Mouse (Mus musculus): Measurements from ENCODE around the gene Ndufaf8. TPM values are rescaled to one million over a fixed set of nuclear protein-coding genes. Genes with fewer than 3 reads are reported as not detected.

Ndufaf8 gene
- polyA plus RNA-seq, 1 experiment, result 47.0 TPM

DNA sequence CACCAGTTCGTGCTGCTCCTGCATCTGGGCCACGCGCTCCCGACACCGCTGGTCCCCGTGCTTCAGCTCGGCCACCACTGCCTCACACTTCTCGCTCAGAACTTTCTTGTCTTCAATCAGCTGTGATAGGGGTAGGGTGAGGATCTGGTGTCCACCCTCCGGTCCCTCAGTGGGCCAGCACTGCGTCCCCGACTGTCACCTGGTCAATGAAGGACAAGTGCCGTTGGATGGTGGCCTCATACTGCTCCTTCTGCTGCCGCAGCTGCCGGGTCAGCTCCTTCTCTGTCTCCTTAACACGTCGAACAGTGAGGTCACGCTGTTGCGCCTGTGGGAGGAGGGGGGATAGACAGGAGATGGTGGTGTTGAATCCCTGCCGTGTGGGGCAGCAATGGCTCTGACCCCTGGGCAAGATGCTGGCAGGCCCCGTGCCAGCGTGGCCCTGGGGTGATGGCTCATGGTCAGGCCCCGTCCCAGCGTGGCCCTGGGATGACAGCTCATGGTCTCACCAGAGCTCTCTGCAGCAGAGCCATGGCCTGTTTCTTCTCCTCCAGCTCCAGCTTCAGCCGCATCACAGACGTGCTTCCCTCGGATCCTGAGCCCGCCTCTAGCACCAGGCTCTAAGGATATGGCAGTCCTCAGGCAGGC lies 28.3 kb upstream of the Ndufaf8 start:
- TF ChIP-seq CTCF (IDR thresholded peaks at IDR 0.05; ENCODE audit: control insufficient read depth, insufficient read depth, insufficient replicate concordance, low read depth, low read length) (no peak), POLR2A (IDR thresholded peaks at IDR 0.05; ENCODE audit: control insufficient read depth, low read depth, low read length) (no peak)
- H3K27me3 ChIP-seq (ENCODE audit: control insufficient read depth, insufficient read depth, low read length), result no peaks in the 10 kb centered on the region
- no peak overlapping the region for H3K4me3 ChIP-seq (ENCODE audit: control insufficient read depth, low read depth, low read length)
- H3K4me1 ChIP-seq (ENCODE audit: control insufficient read depth, insufficient read depth, low read length), result no peaks in the 10 kb centered on the region; the same call in 1 of the 2 replicates
- H3K36me3 ChIP-seq (ENCODE audit: control insufficient read depth, insufficient read depth, low read length), result no peaks in the 10 kb centered on the region; the same call in 1 of the 2 replicates
- H3K27ac ChIP-seq (ENCODE audit: control insufficient read depth, insufficient read depth, low read depth, low read length), result no peak overlapping the region

DNA sequence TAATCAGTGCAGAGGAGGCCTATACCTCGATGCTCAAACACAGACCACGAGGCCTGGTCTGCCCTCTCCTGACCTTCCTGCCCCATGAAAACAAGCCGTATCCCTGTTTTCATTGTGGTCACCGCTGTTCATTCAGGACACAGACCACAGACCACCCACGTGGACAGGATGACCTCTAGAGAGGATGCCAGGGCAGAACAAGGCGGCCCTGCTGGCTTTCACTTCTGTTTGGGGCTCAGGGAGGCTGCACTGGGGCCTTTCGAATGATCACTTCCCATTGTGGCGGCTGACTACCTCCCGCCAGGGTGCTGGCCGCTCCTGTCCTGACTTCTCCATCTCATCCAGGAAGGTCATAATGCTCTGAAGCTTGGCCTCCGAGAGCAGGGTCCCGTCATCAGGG lies 27.7 kb upstream of the Ndufaf8 start:
- no peak overlapping the region for H3K4me3 ChIP-seq (ENCODE audit: control insufficient read depth, low read depth, low read length)
- no peak overlapping the region for H3K27ac ChIP-seq (ENCODE audit: control insufficient read depth, insufficient read depth, low read depth, low read length)
- TF ChIP-seq POLR2A (IDR thresholded peaks at IDR 0.05; ENCODE audit: control insufficient read depth, low read depth, low read length), result no peak
- no peak for TF ChIP-seq CTCF (IDR thresholded peaks at IDR 0.05; ENCODE audit: control insufficient read depth, insufficient read depth, insufficient replicate concordance, low read depth, low read length)
- H3K36me3 ChIP-seq (ENCODE audit: control insufficient read depth, insufficient read depth, low read length), result no peaks in the 10 kb centered on the region; the same call in 1 of the 2 replicates
- H3K27me3 ChIP-seq (ENCODE audit: control insufficient read depth, insufficient read depth, low read length), result no peaks in the 10 kb centered on the region
- no peaks in the 10 kb centered on the region; the same call in 1 of the 2 replicates for H3K4me1 ChIP-seq (ENCODE audit: control insufficient read depth, insufficient read depth, low read length)

DNA sequence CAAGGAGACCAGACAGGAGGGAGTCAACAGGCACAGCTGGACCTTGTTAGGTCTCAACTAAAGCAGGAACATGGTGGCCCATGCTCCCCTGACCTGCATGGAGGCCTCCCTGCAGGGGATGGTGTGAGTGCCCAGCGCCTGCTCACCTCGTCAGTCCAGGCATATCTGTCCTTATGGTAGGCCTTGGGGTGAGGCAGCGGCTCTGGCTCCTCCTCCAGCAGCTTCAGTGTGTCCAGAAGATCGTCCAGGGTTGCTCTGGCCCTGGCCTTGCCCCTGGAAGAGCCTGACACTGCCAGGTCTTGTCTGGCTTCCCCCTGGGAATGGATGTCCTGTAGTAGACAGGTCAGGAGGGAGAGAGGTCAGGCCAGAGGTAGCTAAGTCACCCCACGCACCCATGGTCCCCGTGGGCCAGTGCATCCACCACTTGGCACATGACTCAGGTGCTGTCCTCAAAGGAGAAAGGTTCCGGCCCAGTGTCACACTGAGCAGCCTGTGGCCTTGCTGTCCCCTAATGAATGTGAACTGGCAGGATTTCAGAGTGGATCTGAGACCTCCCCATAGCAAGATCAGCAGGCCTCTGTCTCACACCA lies 26.9 kb upstream of the Ndufaf8 start:
- Histone ChIP-seq H3K27ac (ENCODE audit: control insufficient read depth, insufficient read depth, low read depth, low read length) (no peak overlapping the region), H3K4me3 (ENCODE audit: control insufficient read depth, low read depth, low read length) (no peak overlapping the region), H3K36me3 (ENCODE audit: control insufficient read depth, insufficient read depth, low read length) (no peaks in the 10 kb centered on the region; the same call in 1 of the 2 replicates), H3K27me3 (ENCODE audit: control insufficient read depth, insufficient read depth, low read length) (no peaks in the 10 kb centered on the region), H3K4me1 (ENCODE audit: control insufficient read depth, insufficient read depth, low read length) (no peaks in the 10 kb centered on the region; the same call in 1 of the 2 replicates)
- no peak for TF ChIP-seq CTCF (IDR thresholded peaks at IDR 0.05; ENCODE audit: control insufficient read depth, insufficient read depth, insufficient replicate concordance, low read depth, low read length)

DNA sequence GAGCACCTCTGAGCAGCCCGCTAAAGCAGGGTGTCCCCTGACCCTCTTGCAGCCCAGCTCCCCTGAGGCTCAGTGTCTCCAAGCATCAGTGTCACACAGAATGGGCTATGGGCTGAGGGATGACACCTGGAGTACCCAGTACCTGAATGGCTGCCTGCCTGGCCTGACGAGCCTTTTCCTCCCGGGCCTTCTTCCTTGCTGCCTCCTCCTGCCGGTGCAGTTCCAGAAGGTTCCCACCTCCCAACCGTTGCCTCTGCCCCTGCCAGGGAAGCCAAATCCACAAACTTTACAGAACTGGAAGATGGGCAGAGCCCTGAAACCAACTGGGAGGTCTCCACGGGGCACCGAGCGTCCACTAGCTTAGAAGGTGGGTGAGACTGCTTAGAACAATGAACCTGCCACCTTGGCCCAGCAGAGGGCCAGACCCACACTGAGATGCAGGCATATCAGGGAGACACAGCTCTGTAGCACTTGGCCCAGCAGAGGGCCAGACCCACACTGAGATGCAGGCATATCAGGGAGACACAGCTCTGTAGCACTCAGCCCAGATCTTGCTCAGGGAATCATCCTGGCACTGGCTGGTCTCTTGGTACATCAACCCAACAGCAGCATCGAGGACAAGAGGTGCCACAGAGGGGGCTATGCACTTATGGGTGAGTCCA lies 25.6 kb upstream of the Ndufaf8 start:
- H3K27me3 ChIP-seq (ENCODE audit: control insufficient read depth, insufficient read depth, low read length), result no peaks in the 10 kb centered on the region
- H3K4me3 ChIP-seq (ENCODE audit: control insufficient read depth, low read depth, low read length), result no peak overlapping the region
- TF ChIP-seq CTCF (IDR thresholded peaks at IDR 0.05; ENCODE audit: control insufficient read depth, insufficient read depth, insufficient replicate concordance, low read depth, low read length), result no peak
- no peak for TF ChIP-seq POLR2A (IDR thresholded peaks at IDR 0.05; ENCODE audit: control insufficient read depth, low read depth, low read length)
- no peaks in the 10 kb centered on the region; the same call in 1 of the 2 replicates for H3K4me1 ChIP-seq (ENCODE audit: control insufficient read depth, insufficient read depth, low read length)
- H3K36me3 ChIP-seq (ENCODE audit: control insufficient read depth, insufficient read depth, low read length), result no peaks in the 10 kb centered on the region; the same call in none of the 2 replicates
- no peak overlapping the region for H3K27ac ChIP-seq (ENCODE audit: control insufficient read depth, insufficient read depth, low read depth, low read length)

DNA sequence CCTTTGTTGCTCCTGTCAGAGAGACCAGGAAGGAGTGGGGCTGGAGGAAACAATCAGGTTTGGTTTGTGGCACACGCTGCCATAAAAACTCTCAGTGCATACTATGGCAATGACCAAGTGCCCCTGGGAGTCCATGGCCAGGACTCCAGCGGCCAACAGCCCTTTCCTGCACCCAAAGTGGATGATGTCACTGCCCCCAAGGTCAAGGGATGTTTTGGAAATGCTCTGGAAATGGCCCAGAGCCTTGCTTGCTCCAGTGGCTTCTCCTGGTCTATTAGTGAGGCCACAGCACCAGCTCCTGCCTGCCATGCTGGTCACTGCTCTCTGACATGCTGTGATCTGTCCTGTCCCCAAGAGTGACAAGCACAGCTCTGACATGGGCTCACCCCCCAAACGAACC lies 22.5 kb upstream of the Ndufaf8 start:
- no peak overlapping the region for H3K27ac ChIP-seq (ENCODE audit: control insufficient read depth, insufficient read depth, low read depth, low read length)
- no peaks in the 10 kb centered on the region for H3K27me3 ChIP-seq (ENCODE audit: control insufficient read depth, insufficient read depth, low read length)
- no peaks in the 10 kb centered on the region; the same call in 1 of the 2 replicates for H3K4me1 ChIP-seq (ENCODE audit: control insufficient read depth, insufficient read depth, low read length)
- no peak overlapping the region for H3K4me3 ChIP-seq (ENCODE audit: control insufficient read depth, low read depth, low read length)
- H3K36me3 ChIP-seq (ENCODE audit: control insufficient read depth, insufficient read depth, low read length), result no peaks in the 10 kb centered on the region; the same call in none of the 2 replicates
- no peak for TF ChIP-seq CTCF (IDR thresholded peaks at IDR 0.05; ENCODE audit: control insufficient read depth, insufficient read depth, insufficient replicate concordance, low read depth, low read length)
- no peak for TF ChIP-seq POLR2A (IDR thresholded peaks at IDR 0.05; ENCODE audit: control insufficient read depth, low read depth, low read length)

DNA sequence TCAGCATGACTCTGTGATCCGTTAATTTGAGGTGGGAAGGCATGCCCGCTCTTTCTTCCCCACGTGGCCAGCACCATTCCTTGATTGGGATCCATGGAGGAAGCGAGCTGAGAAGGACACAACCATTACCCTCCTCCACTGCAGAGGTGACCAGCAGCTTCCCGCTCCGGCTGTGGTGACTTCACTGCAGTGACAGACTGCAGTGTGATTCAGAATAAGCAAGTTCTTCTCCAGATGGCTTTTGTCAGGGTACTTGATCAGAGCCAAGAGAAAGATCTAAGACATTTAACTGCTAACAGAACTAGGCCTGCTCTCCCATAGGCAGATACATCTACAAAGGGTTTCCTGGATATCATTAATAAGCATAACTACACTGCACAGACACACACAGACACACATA lies 18.4 kb upstream of the Ndufaf8 start:
- TF ChIP-seq CTCF (IDR thresholded peaks at IDR 0.05; ENCODE audit: control insufficient read depth, insufficient read depth, insufficient replicate concordance, low read depth, low read length) (no peak), POLR2A (IDR thresholded peaks at IDR 0.05; ENCODE audit: control insufficient read depth, low read depth, low read length) (no peak)
- no peak overlapping the region for H3K27ac ChIP-seq (ENCODE audit: control insufficient read depth, insufficient read depth, low read depth, low read length)
- H3K4me1 ChIP-seq (ENCODE audit: control insufficient read depth, insufficient read depth, low read length), result no peaks in the 10 kb centered on the region
- H3K4me3 ChIP-seq (ENCODE audit: control insufficient read depth, low read depth, low read length), result no peak overlapping the region
- H3K36me3 ChIP-seq (ENCODE audit: control insufficient read depth, insufficient read depth, low read length), result no peaks in the 10 kb centered on the region; the same call in none of the 2 replicates
- H3K27me3 ChIP-seq (ENCODE audit: control insufficient read depth, insufficient read depth, low read length), result no peaks in the 10 kb centered on the region

GRCm38 (mm10) chr11:120085891-120086627 lies 12.7 kb upstream of the Ndufaf8 start:
- H3K27me3 ChIP-seq (ENCODE audit: control insufficient read depth, insufficient read depth, low read length), result no peaks in the 10 kb centered on the region
- H3K4me1 ChIP-seq (ENCODE audit: control insufficient read depth, insufficient read depth, low read length), result peaks cover 5% of the 10 kb centered on the region
- H3K36me3 ChIP-seq (ENCODE audit: control insufficient read depth, insufficient read depth, low read length), result no peaks in the 10 kb centered on the region; the same call in 1 of the 2 replicates
- no peak for TF ChIP-seq POLR2A (IDR thresholded peaks at IDR 0.05; ENCODE audit: control insufficient read depth, low read depth, low read length)
- TF ChIP-seq CTCF (IDR thresholded peaks at IDR 0.05; ENCODE audit: control insufficient read depth, insufficient read depth, insufficient replicate concordance, low read depth, low read length), result no peak
- peak overlapping the region; percentile 85 for H3K4me3 ChIP-seq (ENCODE audit: control insufficient read depth, low read depth, low read length)
- peak overlapping the region; percentile 39 for H3K27ac ChIP-seq (ENCODE audit: control insufficient read depth, insufficient read depth, low read depth, low read length)

Data from testis, adult 2 months (tissue).